Mouse (Mus musculus) myocyte (in vitro differentiated cells): ENCODE measurements around the gene Pde1b. TPM values are rescaled to one million over a fixed set of nuclear protein-coding genes. Genes with fewer than 3 reads are reported as not detected.
A peak's percentile ranks its signal among the peaks of the same experiment; 100 is the strongest.

Experiments used
- H3K27me3 ChIP-seq: one replicate; pipeline ENCODE4 v1.6.1; 2011; ENCODE audit not compliant: control insufficient read depth, insufficient read depth, insufficient read length
- H3K36me3 ChIP-seq: one replicate; pipeline ENCODE4 v1.6.1; 2011; ENCODE audit not compliant: control insufficient read depth, insufficient read depth
- H3K4me2 ChIP-seq: one replicate; pipeline ENCODE4 v1.6.1; 2011; ENCODE audit warnings: low read depth, control low read depth
- H3K4me3 ChIP-seq: one replicate; pipeline ENCODE4 v1.5.1; 2011; ENCODE audit warnings: mild to moderate bottlenecking, control low read depth, moderate library complexity
- H3K79me2 ChIP-seq: one replicate; pipeline ENCODE4 v1.6.1; 2011; ENCODE audit not compliant: control insufficient read depth, insufficient read depth
- H3ac ChIP-seq: one replicate; pipeline ENCODE4 v1.6.1; 2011; ENCODE audit not compliant: control insufficient read depth, insufficient read length
- CEBPB ChIP-seq: IDR thresholded peaks from 2 replicates; pipeline ENCODE4 v1.6.1; 2011; ENCODE audit warnings: mild to moderate bottlenecking, moderate library complexity; ENCODE audit not compliant: poor library complexity, insufficient read depth, severe bottlenecking
- E2F4 ChIP-seq: IDR thresholded peaks from one replicate; pipeline ENCODE4 v1.6.1; 2011; ENCODE audit warnings: mild to moderate bottlenecking, control low read depth, moderate library complexity; ENCODE audit not compliant: insufficient read depth
- MAX ChIP-seq: IDR thresholded peaks from one replicate; pipeline ENCODE4 v1.6.1; 2011; ENCODE audit warnings: low read depth, mild to moderate bottlenecking, control low read depth
- MYOD1 ChIP-seq, 3 experiments: IDR thresholded peaks; one replicate each; pipeline ENCODE4 v1.6.1; 2011; ENCODE audit warnings: control low read depth in 2 of 3, low read depth in 2 of 3, mild to moderate bottlenecking in 2 of 3, moderate library complexity in 1 of 3; ENCODE audit not compliant: insufficient read length in 2 of 3, control insufficient read depth in 1 of 3
- MYOG ChIP-seq, 3 experiments: IDR thresholded peaks; one replicate each; pipeline ENCODE4 v1.6.1; 2011; ENCODE audit warnings: control low read depth in 2 of 3, low read depth in 2 of 3, mild to moderate bottlenecking in 2 of 3; ENCODE audit not compliant: insufficient read length in 2 of 3, control insufficient read depth in 1 of 3, insufficient read depth in 1 of 3
- POLR2A ChIP-seq: IDR thresholded peaks from one replicate; pipeline ENCODE4 v1.6.1; 2011; ENCODE audit warnings: low read depth, mild to moderate bottlenecking, control low read depth, moderate library complexity; ENCODE audit not compliant: insufficient read length
- POLR2AphosphoS2 ChIP-seq: IDR thresholded peaks from one replicate; pipeline ENCODE4 v1.6.1; 2011; ENCODE audit warnings: low read depth, control low read depth; ENCODE audit not compliant: insufficient read length
- REST ChIP-seq: IDR thresholded peaks from one replicate; pipeline ENCODE4 v1.6.1; 2011; ENCODE audit warnings: mild to moderate bottlenecking, control low read depth, moderate library complexity; ENCODE audit not compliant: insufficient read depth, insufficient read length
- SRF ChIP-seq: IDR thresholded peaks from one replicate; pipeline ENCODE4 v1.6.1; 2011; ENCODE audit warnings: low read depth; ENCODE audit not compliant: control insufficient read depth, insufficient read length
- TCF12 ChIP-seq: IDR thresholded peaks from one replicate; pipeline ENCODE4 v1.6.1; 2011; ENCODE audit warnings: mild to moderate bottlenecking, control low read depth; ENCODE audit not compliant: poor library complexity, insufficient read depth, severe bottlenecking
- TCF3 ChIP-seq: IDR thresholded peaks from one replicate; pipeline ENCODE4 v1.6.1; 2011; ENCODE audit warnings: low read depth, control low read depth; ENCODE audit not compliant: insufficient read length
- USF1 ChIP-seq: IDR thresholded peaks from one replicate; pipeline ENCODE4 v1.6.1; 2011; ENCODE audit warnings: low read depth, mild to moderate bottlenecking, control low read depth, moderate library complexity
- polyA plus RNA-seq: library from polyadenylated mRNA; unstranded; fragments of >200 nt; fragmentation: generic; extraction: Trizol; gene quantifications from one replicate; pipeline ENCODE4 v1.2.1, GENCODE M21; 2012; ENCODE audit warnings: missing spikeins

Gene Pde1b
- polyA plus RNA-seq, 1 experiment, result 0.83 TPM

DNA sequence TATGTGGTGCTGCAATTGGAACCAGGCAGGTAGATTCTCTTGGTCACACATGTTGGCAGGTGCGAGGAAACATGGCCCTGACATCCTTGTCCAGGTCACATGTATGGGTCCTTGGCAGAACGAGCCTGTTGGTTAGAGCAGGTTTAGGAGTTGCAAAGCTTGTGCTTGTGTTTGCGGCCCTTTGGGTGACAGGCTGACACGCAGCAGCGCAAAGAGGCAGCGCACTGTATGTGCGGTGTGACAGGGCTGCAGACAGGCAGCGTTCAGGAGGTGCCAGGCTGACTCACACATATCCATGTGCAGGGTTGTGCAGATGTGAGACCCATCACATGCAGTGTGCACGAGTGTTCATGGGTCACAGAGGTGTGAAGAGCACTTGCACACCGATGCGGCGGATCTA is 826 bp downstream of the Pde1b start:
- Histone ChIP-seq H3ac (no peak overlapping the region), H3K4me2 (peak overlapping the region; percentile 91), H3K79me2 (no peaks in the 10 kb centered on the region), H3K27me3 (peaks cover 23% of the 10 kb centered on the region), H3K4me3 (peak overlapping the region; percentile 10), H3K36me3 (no peaks in the 10 kb centered on the region)
- TF ChIP-seq MYOG (IDR thresholded peaks at IDR 0.05; ENCODE audit: control insufficient read depth in 1 of 3, insufficient read depth in 1 of 3, insufficient read length in 2 of 3, low read depth in 2 of 3) (no peak), TCF3 (no peak), TCF12 (no peak), POLR2AphosphoS2 (no peak), MAX (no peak), MYOD1 (IDR thresholded peaks at IDR 0.05; ENCODE audit: control insufficient read depth in 1 of 3, insufficient read length in 2 of 3, low read depth in 2 of 3) (no peak), E2F4 (no peak), USF1 (no peak), REST (no peak), CEBPB (no peak), SRF (no peak), POLR2A (no peak)

GRCm38 (mm10) chr15:103509317-103509716 is 6.5 kb downstream of the Pde1b start:
- Histone ChIP-seq H3K4me2 (no peak overlapping the region), H3K79me2 (no peaks in the 10 kb centered on the region), H3K27me3 (peaks cover 15% of the 10 kb centered on the region), H3K4me3 (no peak overlapping the region), H3K36me3 (no peaks in the 10 kb centered on the region), H3ac (no peak overlapping the region)
- TF ChIP-seq USF1 (no peak), POLR2AphosphoS2 (no peak), CEBPB (no peak), MYOD1 (IDR thresholded peaks at IDR 0.05; ENCODE audit: control insufficient read depth in 1 of 3, insufficient read length in 2 of 3, low read depth in 2 of 3) (no peak), TCF12 (no peak), MYOG (IDR thresholded peaks at IDR 0.05; ENCODE audit: control insufficient read depth in 1 of 3, insufficient read depth in 1 of 3, insufficient read length in 2 of 3, low read depth in 2 of 3) (no peak)

GRCm38 (mm10) chr15:103511652-103512051 is 8.8 kb downstream of the Pde1b start:
- no peak overlapping the region for H3K4me2 ChIP-seq
- peaks cover 6% of the 10 kb centered on the region for H3K27me3 ChIP-seq
- no peak overlapping the region for H3ac ChIP-seq
- H3K79me2 ChIP-seq, result no peaks in the 10 kb centered on the region
- no peaks in the 10 kb centered on the region for H3K36me3 ChIP-seq
- TF ChIP-seq TCF3 (no peak), REST (no peak), USF1 (no peak), MYOG (IDR thresholded peaks at IDR 0.05; ENCODE audit: control insufficient read depth in 1 of 3, insufficient read depth in 1 of 3, insufficient read length in 2 of 3, low read depth in 2 of 3) (no peak), POLR2AphosphoS2 (no peak), POLR2A (no peak), CEBPB (no peak), TCF12 (no peak), E2F4 (no peak), SRF (no peak), MAX (no peak), MYOD1 (IDR thresholded peaks at IDR 0.05; ENCODE audit: control insufficient read depth in 1 of 3, insufficient read length in 2 of 3, low read depth in 2 of 3) (no peak)
- no peak overlapping the region for H3K4me3 ChIP-seq

DNA sequence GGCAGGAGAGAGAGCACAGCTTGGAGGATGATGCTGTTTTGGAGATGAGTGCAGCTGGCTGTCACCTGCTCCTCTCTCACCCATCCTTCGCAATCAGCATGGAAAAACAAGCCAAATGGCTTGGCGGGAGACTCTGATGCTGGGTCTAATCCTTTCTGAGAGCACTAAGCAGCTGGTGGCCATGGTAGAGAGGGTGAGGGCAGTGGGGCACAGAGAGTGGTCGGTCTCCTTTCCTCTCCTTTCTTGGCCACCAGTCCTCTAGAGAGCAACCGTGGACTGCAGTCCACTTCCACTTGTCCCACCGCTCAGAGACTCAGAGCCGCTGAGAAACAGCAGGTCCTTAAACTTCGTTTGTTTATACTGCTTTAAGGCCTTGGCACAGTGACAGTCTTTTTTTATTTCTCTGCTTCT is 10.8 kb downstream of the Pde1b start:
- Histone ChIP-seq H3K79me2 (no peaks in the 10 kb centered on the region), H3ac (no peak overlapping the region), H3K4me2 (peak overlapping the region; percentile 64), H3K36me3 (no peaks in the 10 kb centered on the region), H3K27me3 (peaks cover 6% of the 10 kb centered on the region), H3K4me3 (no peak overlapping the region)
- TF ChIP-seq MYOD1 (IDR thresholded peaks at IDR 0.05; ENCODE audit: control insufficient read depth in 1 of 3, insufficient read length in 2 of 3, low read depth in 2 of 3) (peak in 1 of 3 experiments; percentile 2), TCF12 (no peak), E2F4 (no peak), SRF (no peak)

DNA sequence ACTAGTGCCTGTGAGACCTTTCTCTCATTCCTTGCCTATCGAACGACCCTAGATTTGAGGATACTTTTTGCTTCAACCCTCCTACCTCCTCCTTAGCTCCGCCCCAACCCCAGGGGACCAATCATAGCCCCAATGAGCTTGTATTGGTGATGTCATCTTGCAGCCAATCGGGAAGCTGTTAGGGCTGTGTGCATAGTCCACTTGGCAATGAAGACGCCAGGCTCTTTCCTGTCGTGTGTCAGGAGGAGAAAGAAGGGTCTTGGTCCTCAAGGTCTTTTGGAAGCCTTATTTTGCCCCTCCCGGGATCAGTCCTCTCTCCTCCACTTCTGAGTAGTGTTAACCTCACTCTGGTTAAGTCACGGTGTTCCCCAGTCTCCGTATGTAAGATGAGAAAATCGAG is 11.3 kb downstream of the Pde1b start:
- Histone ChIP-seq H3K79me2 (no peaks in the 10 kb centered on the region), H3K4me2 (peak overlapping the region; percentile 64), H3K36me3 (no peaks in the 10 kb centered on the region), H3K27me3 (peaks cover 6% of the 10 kb centered on the region), H3ac (no peak overlapping the region), H3K4me3 (no peak overlapping the region)
- TF ChIP-seq CEBPB (no peak), POLR2AphosphoS2 (peak; percentile 29), MYOD1 (IDR thresholded peaks at IDR 0.05; ENCODE audit: control insufficient read depth in 1 of 3, insufficient read length in 2 of 3, low read depth in 2 of 3) (no peak), MAX (no peak), E2F4 (no peak), POLR2A (peak; percentile 37)
